Mouse (Mus musculus) ES-Bruce4 (cell line): ENCODE data around the gene Cbarp. TPM values are rescaled to one million over a fixed set of nuclear protein-coding genes. Genes with fewer than 3 reads are reported as not detected.
A peak's percentile ranks its signal among the peaks of the same experiment; 100 is the strongest.

Source experiments
- H3K27ac ChIP-seq: 2 replicates; pipeline ENCODE4 v1.5.1; 2012; ENCODE audit warnings: low read length, inconsistent platforms; ENCODE audit not compliant: insufficient read depth
- H3K27me3 ChIP-seq: 2 replicates; pipeline ENCODE4 v1.6.1; 2012; ENCODE audit warnings: mild to moderate bottlenecking, low read length, inconsistent platforms; ENCODE audit not compliant: control insufficient read depth, poor library complexity, insufficient read depth, severe bottlenecking
- H3K36me3 ChIP-seq: 2 replicates; pipeline ENCODE4 v1.6.1; 2012; ENCODE audit warnings: inconsistent platforms, mild to moderate bottlenecking, low read length, moderate library complexity; ENCODE audit not compliant: control insufficient read depth, poor library complexity, insufficient read depth, severe bottlenecking
- H3K4me1 ChIP-seq: one replicate; pipeline ENCODE4 v1.8.1; 2011; ENCODE audit warnings: low read length; ENCODE audit not compliant: control insufficient read depth, insufficient read depth
- H3K4me3 ChIP-seq: 2 replicates; pipeline ENCODE4 v1.5.1; 2011; ENCODE audit warnings: low read depth, mild to moderate bottlenecking, low read length
- H3K9ac ChIP-seq: 2 replicates; pipeline ENCODE4 v1.6.1; 2012; ENCODE audit warnings: low read depth, mild to moderate bottlenecking, inconsistent platforms; ENCODE audit not compliant: poor library complexity, severe bottlenecking
- H3K9me3 ChIP-seq: replicated peaks from 2 replicates; pipeline ENCODE4 v1.6.1; 2012; ENCODE audit warnings: mild to moderate bottlenecking, low read length, inconsistent platforms; ENCODE audit not compliant: control insufficient read depth, poor library complexity, insufficient read depth, severe bottlenecking
- CTCF ChIP-seq: IDR thresholded peaks from one replicate; pipeline ENCODE4 v1.8.1; 2011; ENCODE audit warnings: low read depth, low read length
- EP300 ChIP-seq: IDR thresholded peaks from 2 replicates; pipeline ENCODE4 v1.6.1; 2011; ENCODE audit warnings: low read depth, low read length; ENCODE audit not compliant: insufficient read depth
- POLR2A ChIP-seq: IDR thresholded peaks from one replicate; pipeline ENCODE4 v1.8.1; 2011; ENCODE audit warnings: low read length; ENCODE audit not compliant: insufficient read depth
- polyA plus RNA-seq: library from polyadenylated mRNA; stranded (reverse); fragments of >200 nt; gene quantifications from 2 replicates; pipeline ENCODE4 v1.2.4, GENCODE M21; 2011; ENCODE audit warnings: low read depth; ENCODE audit not compliant: missing spikeins, insufficient read depth, insufficient read length

Cbarp gene
- polyA plus RNA-seq, 1 experiment, result 29.8 TPM

- Histone ChIP-seq H3K4me3 (no peak overlapping the region), H3K27ac (no peak overlapping the region), H3K4me1 (no peaks in the 10 kb centered on the region), H3K9me3 (no peaks in the 10 kb centered on the region), H3K9ac (no peak overlapping the region), H3K36me3 (no peaks in the 10 kb centered on the region; the same call in 1 of the 2 replicates), H3K27me3 (no peaks in the 10 kb centered on the region)
- TF ChIP-seq POLR2A (no peak), EP300 (no peak), CTCF (peak; percentile 6)
Observed at GRCm38 (mm10) chr10:80089146-80089545, 51.5 kb downstream of the Cbarp start.

- H3K27ac ChIP-seq, result no peak overlapping the region
- H3K36me3 ChIP-seq, result no peaks in the 10 kb centered on the region; the same call in 1 of the 2 replicates
- no peak for TF ChIP-seq POLR2A
- TF ChIP-seq CTCF, result no peak
- TF ChIP-seq EP300, result no peak
- no peaks in the 10 kb centered on the region for H3K9me3 ChIP-seq
- no peak overlapping the region for H3K9ac ChIP-seq
- no peak overlapping the region for H3K4me3 ChIP-seq
- no peaks in the 10 kb centered on the region for H3K4me1 ChIP-seq
- H3K27me3 ChIP-seq, result no peaks in the 10 kb centered on the region
Observed at GRCm38 (mm10) chr10:80087483-80087882, 53.2 kb downstream of the Cbarp start.

GRCm38 (mm10) chr10:80086847-80087246 is 53.8 kb downstream of the Cbarp start:
- no peak overlapping the region for H3K27ac ChIP-seq
- H3K36me3 ChIP-seq, result no peaks in the 10 kb centered on the region; the same call in 1 of the 2 replicates

GRCm38 (mm10) chr10:80084817-80085487 is 55.7 kb downstream of the Cbarp start:
- H3K36me3 ChIP-seq, result no peaks in the 10 kb centered on the region; the same call in 1 of the 2 replicates
- no peak for TF ChIP-seq POLR2A
- no peak for TF ChIP-seq CTCF
- TF ChIP-seq EP300, result no peak
- H3K9me3 ChIP-seq, result no peaks in the 10 kb centered on the region
- no peak overlapping the region for H3K27ac ChIP-seq
- no peaks in the 10 kb centered on the region for H3K27me3 ChIP-seq
- H3K4me1 ChIP-seq, result no peaks in the 10 kb centered on the region
- no peak overlapping the region for H3K4me3 ChIP-seq
- H3K9ac ChIP-seq, result no peak overlapping the region

More at GRCm38 (mm10) chr10:80086847-80087246, 53.8 kb downstream of the Cbarp start:
- Histone ChIP-seq H3K27me3 (no peaks in the 10 kb centered on the region), H3K4me1 (no peaks in the 10 kb centered on the region), H3K9ac (no peak overlapping the region), H3K9me3 (no peaks in the 10 kb centered on the region), H3K4me3 (no peak overlapping the region)
- TF ChIP-seq EP300, result no peak
- TF ChIP-seq POLR2A, result no peak
- no peak for TF ChIP-seq CTCF

GRCm38 (mm10) chr10:80081075-80081474 is 59.6 kb downstream of the Cbarp start:
- H3K4me1 ChIP-seq, result peaks cover 2% of the 10 kb centered on the region
- peaks cover 2% of the 10 kb centered on the region; the same call in 1 of the 2 replicates for H3K36me3 ChIP-seq
- H3K9ac ChIP-seq, result no peak overlapping the region

More at GRCm38 (mm10) chr10:80081075-80081474, 59.6 kb downstream of the Cbarp start:
- Histone ChIP-seq H3K4me3 (no peak overlapping the region), H3K27me3 (no peaks in the 10 kb centered on the region), H3K9me3 (no peaks in the 10 kb centered on the region), H3K27ac (no peak overlapping the region)
- no peak for TF ChIP-seq CTCF

Other genes starting within 250 kb of the Cbarp start
- gene Cfd, start 250.0 kb downstream of the Cbarp start, polyA plus RNA-seq, result not detected in 2 replicates
- gene Med16, start 231.9 kb downstream of the Cbarp start, polyA plus RNA-seq, result 17.4 and 17.5 TPM in 2 replicates
- gene Gm26602, start 230.0 kb downstream of the Cbarp start, polyA plus RNA-seq, result not detected in 2 replicates
- 0.25 and 1.2 TPM in 2 replicates for gene Kiss1r, start 223.9 kb downstream of the Cbarp start, polyA plus RNA-seq
- gene R3hdm4, start 219.6 kb downstream of the Cbarp start, polyA plus RNA-seq, result 49.4 and 56.5 TPM in 2 replicates
- gene Arid3a, start 213.8 kb downstream of the Cbarp start, polyA plus RNA-seq, result 31.1 and 36.5 TPM in 2 replicates
- 47.6 and 55.3 TPM in 2 replicates for gene Wdr18, start 180.7 kb downstream of the Cbarp start, polyA plus RNA-seq
- not detected in 2 replicates for gene Grin3b, start 170.1 kb downstream of the Cbarp start, polyA plus RNA-seq
- gene Tmem259, start 156.5 kb downstream of the Cbarp start, polyA plus RNA-seq, result 54.6 and 61.1 TPM in 2 replicates
- 156 and 164 TPM in 2 replicates for gene Cnn2, start 152.3 kb downstream of the Cbarp start, polyA plus RNA-seq
- 10.6 and 11.0 TPM in 2 replicates for gene Abca7, start 144.3 kb downstream of the Cbarp start, polyA plus RNA-seq
- 6.5 and 6.9 TPM in 2 replicates for gene Arhgap45, start 124.2 kb downstream of the Cbarp start, polyA plus RNA-seq
- gene Polr2e, start 101.0 kb downstream of the Cbarp start, polyA plus RNA-seq, result 176 and 180 TPM in 2 replicates
- gene Gpx4, start 93.7 kb downstream of the Cbarp start, polyA plus RNA-seq, result 479 and 507 TPM in 2 replicates
- gene Sbno2, start 35.3 kb downstream of the Cbarp start, polyA plus RNA-seq, result 36.1 and 37.3 TPM in 2 replicates
- gene Stk11, start 25.0 kb downstream of the Cbarp start, polyA plus RNA-seq, result 70.3 and 91.6 TPM in 2 replicates
- 242 and 255 TPM in 2 replicates for gene Atp5d, start 2.2 kb downstream of the Cbarp start, polyA plus RNA-seq
- gene Midn, start 7.4 kb upstream of the Cbarp start, polyA plus RNA-seq, result 67.4 and 73.2 TPM in 2 replicates
- 51.9 and 58.2 TPM in 2 replicates for gene Cirbp, start 25.1 kb upstream of the Cbarp start, polyA plus RNA-seq
- gene 1600002K03Rik, start 32.1 kb upstream of the Cbarp start, polyA plus RNA-seq, result 7.6 and 7.7 TPM in 2 replicates
- gene Efna2, start 38.6 kb upstream of the Cbarp start, polyA plus RNA-seq, result 7.2 and 11.2 TPM in 2 replicates
- gene Mum1, start 85.6 kb upstream of the Cbarp start, polyA plus RNA-seq, result 35.7 and 36.5 TPM in 2 replicates
- 63.9 and 72.8 TPM in 2 replicates for gene Ndufs7, start 108.3 kb upstream of the Cbarp start, polyA plus RNA-seq
- gene Gamt, start 120.2 kb upstream of the Cbarp start, polyA plus RNA-seq, result 0.68 and 0.82 TPM in 2 replicates
- gene Dazap1, start 120.7 kb upstream of the Cbarp start, polyA plus RNA-seq, result 175 and 192 TPM in 2 replicates
- gene Rps15, start 151.6 kb upstream of the Cbarp start, polyA plus RNA-seq, result 2,641 and 2,952 TPM in 2 replicates
- 3.2 and 3.8 TPM in 2 replicates for gene Apc2, start 155.1 kb upstream of the Cbarp start, polyA plus RNA-seq
- gene 2310011J03Rik, start 179.7 kb upstream of the Cbarp start, polyA plus RNA-seq, result 11.6 and 13.2 TPM in 2 replicates
- 2.8 and 3.1 TPM in 2 replicates for gene Pcsk4, start 188.7 kb upstream of the Cbarp start, polyA plus RNA-seq
- gene Reep6, start 189.1 kb upstream of the Cbarp start, polyA plus RNA-seq, result 17.3 and 17.6 TPM in 2 replicates
- 3.8 and 5.4 TPM in 2 replicates for gene Adamtsl5, start 207.6 kb upstream of the Cbarp start, polyA plus RNA-seq
- gene Plk5, start 215.6 kb upstream of the Cbarp start, polyA plus RNA-seq, result 11.1 and 12.6 TPM in 2 replicates
- gene Mex3d, start 246.8 kb upstream of the Cbarp start, polyA plus RNA-seq, result 25.0 and 28.0 TPM in 2 replicates